Mouse (Mus musculus): ENCODE results near the gene Yipf1. TPM values are rescaled to one million over a fixed set of nuclear protein-coding genes. Genes with fewer than 3 reads are reported as not detected.

The Yipf1 gene
- 119 TPM for polyA plus RNA-seq (2017; shearing (Covaris generic))

DNA sequence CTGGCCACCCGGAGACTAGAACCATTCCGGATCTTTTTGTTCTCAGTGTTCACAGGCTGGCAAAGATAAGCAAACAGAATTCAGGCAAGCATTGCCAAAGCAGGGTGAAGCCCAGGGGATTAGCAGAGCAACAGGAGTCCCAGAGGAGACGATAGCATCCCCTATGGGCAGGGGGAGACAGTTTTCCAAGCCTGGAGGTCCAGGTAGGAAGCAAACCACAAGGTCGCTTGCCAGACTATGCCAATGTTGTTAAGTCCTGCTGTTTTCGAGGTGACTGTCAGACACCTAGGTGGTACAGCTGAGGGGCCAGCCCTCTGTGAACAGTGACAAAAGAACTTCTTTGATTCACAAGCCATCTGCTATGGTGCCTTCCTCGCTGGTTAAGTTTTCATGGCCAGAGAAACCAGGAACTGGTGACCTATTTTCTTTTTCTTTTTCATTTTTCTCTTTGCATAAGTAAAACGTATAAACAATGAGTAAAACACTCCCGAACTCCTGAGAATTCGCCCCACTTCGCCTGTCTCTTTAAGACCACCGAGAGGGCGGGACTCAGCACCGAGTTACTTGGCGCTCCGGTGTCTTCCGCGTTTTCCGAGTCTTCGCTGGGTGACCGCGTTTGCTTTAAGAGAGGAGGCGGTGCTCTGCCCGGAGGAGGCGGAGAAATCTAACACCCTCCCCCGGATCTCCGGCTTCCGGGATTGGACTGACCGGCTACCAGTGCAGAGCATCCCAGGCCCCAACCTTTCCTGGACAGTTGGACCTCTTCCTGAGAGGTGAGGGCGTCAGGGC is at the start of gene Yipf1:
Gene Yipf1 (plus strand): TSS at position 674 of the 789 bp plus-strand sequence.

DNA sequence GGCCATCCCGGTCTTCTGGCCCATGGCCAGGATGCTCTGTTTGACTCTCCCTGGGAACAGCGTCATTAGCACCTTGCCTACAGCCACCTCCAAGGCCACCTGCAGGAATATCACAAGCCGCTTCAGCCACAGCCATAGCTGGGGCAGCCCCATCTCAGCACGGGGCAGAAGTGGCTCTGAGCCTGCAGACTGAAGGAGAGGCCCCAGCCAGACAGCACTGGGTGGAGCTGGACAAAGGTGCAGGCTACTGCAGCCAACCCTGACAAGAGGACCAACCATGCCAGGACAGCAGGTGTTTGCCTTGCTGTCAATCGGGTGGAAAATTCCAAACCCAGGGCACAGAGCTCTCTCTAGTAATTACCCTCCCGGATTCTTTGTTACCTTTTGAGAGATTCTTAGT is 7.2 kb upstream of the Yipf1 start, which contains the start of gene Dio1:
Gene Dio1 (minus strand): TSS at position 204 of the 400 bp plus-strand sequence.

DNA sequence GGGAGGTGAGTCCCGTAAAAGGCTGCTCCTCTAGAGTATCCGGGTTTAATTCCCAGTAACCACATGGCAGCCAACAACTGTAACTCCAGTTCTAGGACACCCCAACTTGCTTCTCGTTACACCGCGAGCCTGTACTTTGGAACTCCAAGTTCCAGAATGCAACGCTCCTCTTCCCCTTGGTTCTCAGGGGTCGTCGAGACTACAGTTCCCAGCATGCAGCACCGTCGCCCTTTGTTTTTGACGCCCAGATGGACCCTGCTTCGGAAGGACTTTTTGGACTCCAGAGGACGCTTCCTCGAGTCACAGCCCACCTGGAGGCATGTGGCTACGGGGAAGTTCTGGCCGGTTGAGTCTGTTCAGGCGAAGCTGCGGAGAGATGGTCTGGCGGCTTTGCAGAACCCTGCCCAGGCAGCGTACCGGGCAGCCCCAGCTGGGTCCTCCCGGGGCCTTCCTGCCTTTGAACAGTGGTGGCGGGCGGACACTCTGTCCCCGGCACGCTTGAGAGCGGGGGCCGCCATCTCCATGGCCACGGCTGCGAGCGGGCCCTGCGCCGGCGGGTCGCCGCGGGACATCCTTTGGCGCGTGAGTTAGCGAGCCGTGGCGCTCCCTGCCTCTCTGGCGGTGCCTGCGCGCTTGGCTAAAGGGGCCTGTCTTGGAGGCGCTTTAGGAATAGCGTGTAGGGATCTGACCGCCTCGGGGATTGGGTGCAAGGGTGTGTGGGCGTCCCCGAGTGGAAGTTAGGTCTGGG is 53.6 kb downstream of the Yipf1 start, which contains the start of gene Ndc1:
Gene Ndc1 (plus strand): TSS at position 218 of the 748 bp plus-strand sequence.

Other genes with a start within 250 kb of the Yipf1 start
- 72.2 TPM for gene Mrpl37, start 247.5 kb upstream of the Yipf1 start, polyA plus RNA-seq (2017; shearing (Covaris generic))
- 5.8 TPM for gene Cyb5rl, start 247.4 kb upstream of the Yipf1 start, polyA plus RNA-seq (2017; shearing (Covaris generic))
- gene Cdcp2, start 217.5 kb upstream of the Yipf1 start, polyA plus RNA-seq (2017; shearing (Covaris generic)) = not detected
- 447 TPM for gene Tmem59, start 136.0 kb upstream of the Yipf1 start, polyA plus RNA-seq (2017; shearing (Covaris generic))
- 19.0 TPM for gene Tceanc2, start 135.2 kb upstream of the Yipf1 start, polyA plus RNA-seq (2017; shearing (Covaris generic))
- gene Ldlrad1, start 105.2 kb upstream of the Yipf1 start, polyA plus RNA-seq (2017; shearing (Covaris generic)) = 0.26 TPM
- gene Lrrc42, start 60.8 kb upstream of the Yipf1 start, polyA plus RNA-seq (2017; shearing (Covaris generic)) = 31.7 TPM
- 28.2 TPM for gene Hspb11, start 60.8 kb upstream of the Yipf1 start, polyA plus RNA-seq (2017; shearing (Covaris generic))
- gene Dio1, start 7.2 kb upstream of the Yipf1 start, polyA plus RNA-seq (2017; shearing (Covaris generic)) = not detected
- 8.7 TPM for gene Ndc1, start 53.4 kb downstream of the Yipf1 start, polyA plus RNA-seq (2017; shearing (Covaris generic))
- 0.39 TPM for gene Glis1, start 120.2 kb downstream of the Yipf1 start, polyA plus RNA-seq (2017; shearing (Covaris generic))

Measured in activated CD4-positive, CD25-positive, alpha-beta regulatory T cell, adult 9 weeks (primary cell).